Mouse (Mus musculus): ENCODE data around the gene Capn15. TPM values are rescaled to one million over a fixed set of nuclear protein-coding genes. Genes with fewer than 3 reads are reported as not detected.

Capn15 gene
- total RNA-seq, 4 experiments from 2014 or later, result 5.4 to 8.1 (median 6.8) TPM

DNA sequence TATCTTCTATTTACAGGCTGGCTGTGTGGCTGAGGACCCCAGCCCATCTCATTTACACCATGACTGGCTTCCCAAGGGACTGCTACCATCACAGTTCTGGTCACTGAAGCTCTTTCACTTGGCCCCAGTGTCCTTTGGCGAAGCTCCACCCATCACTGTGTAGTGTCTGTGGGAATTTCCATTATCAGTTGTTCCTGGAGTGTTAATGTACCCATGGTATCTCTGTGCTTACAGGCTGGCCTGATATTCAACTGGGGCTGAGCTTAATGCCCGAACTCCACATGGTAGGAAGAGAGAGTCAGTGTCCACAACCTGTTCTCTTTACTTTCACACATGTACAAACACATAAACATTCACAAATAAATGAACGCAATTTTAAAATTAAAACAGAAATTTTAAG, 7.9 kb upstream of the Capn15 start:
- DNase-seq (ENCODE audit: low spot score), result no peak

DNA sequence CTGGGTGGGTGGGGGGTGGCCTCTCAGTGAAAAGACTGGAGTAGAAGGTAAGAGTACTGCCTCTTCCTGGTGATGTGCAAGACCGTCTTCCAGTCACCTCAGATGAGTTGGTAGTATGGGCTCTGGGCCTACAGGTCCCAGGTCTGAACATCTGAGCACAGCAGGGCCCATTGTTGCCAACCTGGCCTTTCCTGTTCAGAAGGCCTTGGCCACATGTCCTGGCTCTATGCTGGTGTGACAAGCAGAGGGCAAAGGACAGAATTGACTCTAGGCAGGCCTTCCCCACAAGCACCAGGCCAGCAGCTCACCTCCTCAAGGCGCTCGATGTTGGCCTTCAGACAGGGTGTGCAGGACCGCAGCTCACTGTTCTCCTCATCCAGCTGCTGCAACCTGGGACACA, 6.7 kb upstream of the Capn15 start:
- DNase-seq (ENCODE audit: low spot score), result no peak

DNA sequence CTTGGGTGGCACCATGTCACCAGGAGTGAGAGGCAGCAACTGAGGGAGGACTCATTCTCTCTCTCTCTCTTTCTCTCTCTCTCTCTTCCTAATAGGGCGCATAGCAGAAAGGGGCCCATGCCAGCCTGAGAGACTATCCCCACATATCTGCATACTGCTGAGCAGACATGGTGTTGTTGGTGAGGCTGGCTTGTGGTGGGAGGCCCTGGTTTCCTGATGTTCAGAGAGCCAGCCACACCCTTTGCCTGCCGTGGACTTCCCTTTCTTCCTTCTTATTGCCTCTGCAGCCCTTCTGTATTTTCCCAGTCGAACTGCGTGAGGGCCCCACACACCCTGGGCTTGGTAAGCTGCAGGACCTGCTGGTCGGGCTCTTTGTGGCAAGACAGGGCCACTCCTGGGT, 4.7 kb upstream of the Capn15 start:
- no peak for DNase-seq (ENCODE audit: low spot score)

DNA sequence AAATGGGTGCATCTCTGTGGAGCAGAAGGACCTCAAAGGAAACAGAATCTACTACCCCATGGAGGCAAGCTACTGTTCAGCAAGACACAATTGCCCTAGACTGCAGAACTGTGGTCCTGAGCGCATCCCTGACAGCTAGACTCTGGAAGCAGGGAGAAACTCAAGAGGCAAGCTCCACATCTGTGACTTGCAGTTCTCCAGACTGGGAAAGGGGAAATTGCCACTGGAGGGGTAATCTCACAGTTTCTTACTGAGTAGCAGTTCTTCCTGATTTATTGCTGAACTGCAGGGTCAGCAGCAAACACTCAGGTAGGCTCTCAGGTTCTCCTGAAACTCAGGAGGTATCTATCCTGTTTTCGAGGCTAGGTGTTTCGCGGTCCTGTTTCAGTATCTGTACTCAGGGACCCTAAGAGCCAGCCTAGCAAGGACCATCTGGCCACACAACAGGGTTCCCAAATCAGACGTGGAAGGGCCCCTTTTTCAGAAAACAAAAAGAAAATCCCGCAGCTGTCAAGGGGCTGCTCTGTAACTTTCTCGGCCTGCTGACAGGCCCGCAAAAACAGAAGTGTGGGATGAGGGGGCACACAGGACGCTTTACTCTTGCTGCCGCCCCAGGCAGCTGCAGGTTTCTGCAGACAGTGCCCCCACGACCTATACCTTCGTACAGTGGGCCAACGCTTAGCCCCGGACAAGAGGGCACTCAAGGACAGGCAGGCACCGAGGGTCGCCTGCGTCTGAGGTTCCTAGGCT, 865 bp downstream of the Capn15 start:
- no peak for DNase-seq (ENCODE audit: low spot score)

DNA sequence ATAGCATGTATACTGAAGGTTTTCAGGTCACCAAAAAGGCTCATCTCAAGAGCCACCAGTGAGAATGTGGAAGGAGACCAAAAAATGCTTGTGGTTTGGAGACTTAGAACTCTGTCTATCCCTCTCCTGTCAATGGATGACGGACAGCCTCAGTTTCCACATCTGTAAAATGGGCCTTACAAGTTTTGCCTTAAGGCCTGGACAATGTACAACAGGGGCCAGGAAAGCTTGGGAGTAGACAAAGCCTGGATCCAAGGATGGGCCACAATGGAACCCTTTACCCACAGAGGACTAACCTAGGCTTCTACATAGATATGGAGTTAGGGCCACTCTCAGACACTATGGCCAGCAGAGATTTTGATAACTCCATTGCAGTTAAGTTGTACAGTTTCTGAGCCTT, 1.5 kb downstream of the Capn15 start:
- DNase-seq (ENCODE audit: low spot score), result no peak

DNA sequence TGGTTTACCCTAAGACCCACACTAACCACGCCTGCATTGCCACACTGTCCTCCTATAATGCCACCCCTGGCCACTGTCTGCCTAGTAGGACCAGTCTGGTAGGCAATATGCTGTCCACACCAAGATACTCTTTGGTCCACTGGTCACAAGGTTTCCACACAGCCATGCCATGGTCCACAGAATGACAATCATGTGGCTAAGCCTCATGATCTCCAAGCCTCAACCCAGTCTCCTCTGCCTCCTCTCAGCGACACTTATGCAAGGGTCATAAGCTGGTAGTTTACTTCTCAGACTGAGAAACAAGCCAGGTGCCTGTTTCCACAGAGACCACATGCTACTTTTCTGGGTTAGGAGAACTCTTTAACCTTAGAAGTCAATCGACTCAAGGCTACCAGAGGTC, 2.7 kb downstream of the Capn15 start:
- no peak for DNase-seq (ENCODE audit: low spot score)

DNA sequence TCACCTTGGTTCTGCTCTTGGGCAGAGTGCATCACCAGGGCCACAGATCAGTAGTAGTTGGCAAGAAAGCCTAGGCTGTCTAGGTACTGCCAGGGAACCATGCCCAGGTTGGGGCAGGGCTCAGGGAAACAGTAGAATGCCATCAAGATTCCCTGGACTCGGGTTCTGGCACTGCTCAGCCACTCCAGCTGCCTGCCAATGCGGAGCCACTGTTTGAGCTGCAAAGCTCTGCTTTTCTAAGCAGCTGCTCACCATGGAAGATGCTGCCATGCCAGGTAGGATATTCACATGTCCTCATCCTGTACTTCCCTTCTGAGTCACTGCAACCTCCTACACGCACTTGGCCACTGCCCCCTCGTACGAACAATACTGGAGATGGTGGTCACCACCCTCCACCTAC, 4.7 kb downstream of the Capn15 start:
- DNase-seq (ENCODE audit: low spot score), result peak; percentile 42

DNA sequence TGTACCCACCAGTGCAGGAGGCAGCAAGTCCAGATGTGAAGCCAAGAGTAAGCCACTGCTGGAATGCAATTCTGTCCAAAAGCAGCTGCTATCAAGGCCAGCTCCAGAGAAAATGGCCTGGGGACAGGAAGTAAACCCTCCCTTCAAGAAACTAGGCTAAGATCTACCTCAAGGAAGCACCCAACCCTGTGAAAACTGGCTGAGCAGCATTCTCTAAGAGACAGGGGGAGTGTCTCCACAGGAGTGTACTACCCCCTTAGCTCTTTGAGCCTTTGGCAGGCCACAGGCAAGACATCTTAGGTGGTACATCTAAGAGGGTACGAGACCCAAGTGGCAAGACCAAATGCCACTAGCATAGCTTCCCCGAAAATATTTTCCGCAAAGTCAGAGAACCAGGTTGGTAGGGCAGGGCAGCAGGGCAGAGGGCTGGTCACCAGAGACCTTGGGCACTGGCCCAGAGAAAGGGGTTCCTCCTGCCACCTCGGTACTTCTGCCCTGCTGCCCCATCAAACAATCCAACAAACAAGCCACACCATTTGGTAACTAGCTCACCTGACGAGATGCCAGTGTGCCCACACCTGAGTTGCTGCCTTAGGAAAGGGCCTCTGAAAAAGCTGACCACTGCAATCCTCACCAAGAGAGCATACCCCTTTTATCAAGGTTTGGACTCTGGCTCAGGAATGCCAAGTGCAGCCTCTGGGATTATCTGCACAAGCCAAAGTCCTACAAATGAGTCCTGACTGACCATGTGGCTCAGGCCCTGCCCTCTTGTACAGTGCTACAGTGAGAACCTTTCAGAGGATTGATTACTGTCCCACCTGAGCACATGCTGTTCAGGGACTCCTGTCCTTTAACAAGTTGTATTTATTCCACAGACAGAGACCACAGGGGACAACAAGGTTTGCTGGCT, 5.5 kb downstream of the Capn15 start:
- DNase-seq (ENCODE audit: low spot score), result no peak

DNA sequence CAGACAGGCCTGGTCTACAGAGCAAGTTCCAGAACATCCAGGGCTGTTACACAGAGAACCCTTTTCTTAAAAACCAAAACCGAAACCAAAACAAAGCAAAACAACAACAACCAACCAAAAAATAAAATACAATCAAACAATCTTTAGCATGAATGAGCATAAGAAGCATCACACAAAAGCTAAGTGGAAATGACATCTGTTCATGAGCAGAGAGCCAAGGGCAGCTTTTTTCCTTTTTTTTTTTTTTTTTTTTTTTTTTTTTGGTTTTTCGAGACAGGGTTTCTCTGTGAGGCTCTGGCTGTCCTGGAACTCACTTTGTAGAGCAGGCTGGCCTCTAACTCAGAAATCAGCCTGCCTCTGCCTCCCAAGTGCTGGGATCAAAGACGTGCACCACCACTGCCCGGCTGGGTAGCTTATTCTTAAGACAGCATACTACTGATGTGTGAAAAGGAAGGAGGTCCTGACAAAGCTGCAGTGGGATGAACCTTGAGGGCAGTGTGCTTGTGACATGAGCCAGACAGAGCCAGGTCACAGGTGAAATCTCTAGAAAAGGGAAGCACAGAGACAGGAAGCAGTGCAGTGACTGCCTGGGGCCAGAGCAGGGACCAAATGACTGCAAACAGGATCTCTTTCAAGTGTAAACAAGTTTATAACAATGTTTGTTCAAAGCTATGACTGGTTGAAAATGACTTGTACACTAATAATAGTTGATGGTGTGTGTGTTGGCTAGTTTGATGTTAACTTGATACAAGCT, 14.5 kb downstream of the Capn15 start:
- DNase-seq (ENCODE audit: low spot score), result no peak

DNA sequence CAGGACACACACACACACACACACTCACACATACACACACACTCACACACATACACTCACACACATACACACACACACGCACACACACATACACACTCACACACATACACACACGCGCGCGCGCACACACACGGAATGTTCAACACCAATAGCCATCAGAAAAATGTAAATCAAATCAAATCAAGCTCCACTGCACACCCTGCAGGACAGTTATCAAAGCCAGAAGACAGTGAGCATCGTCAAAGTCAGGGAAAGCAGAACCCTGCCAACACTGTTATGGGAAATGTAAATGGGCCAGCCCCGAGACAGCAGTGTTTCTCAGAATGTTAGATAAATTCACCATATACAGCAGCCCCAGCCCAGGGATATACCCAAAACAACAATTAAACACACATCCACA, 15.1 kb downstream of the Capn15 start:
- DNase-seq (ENCODE audit: low spot score), result no peak

DNA sequence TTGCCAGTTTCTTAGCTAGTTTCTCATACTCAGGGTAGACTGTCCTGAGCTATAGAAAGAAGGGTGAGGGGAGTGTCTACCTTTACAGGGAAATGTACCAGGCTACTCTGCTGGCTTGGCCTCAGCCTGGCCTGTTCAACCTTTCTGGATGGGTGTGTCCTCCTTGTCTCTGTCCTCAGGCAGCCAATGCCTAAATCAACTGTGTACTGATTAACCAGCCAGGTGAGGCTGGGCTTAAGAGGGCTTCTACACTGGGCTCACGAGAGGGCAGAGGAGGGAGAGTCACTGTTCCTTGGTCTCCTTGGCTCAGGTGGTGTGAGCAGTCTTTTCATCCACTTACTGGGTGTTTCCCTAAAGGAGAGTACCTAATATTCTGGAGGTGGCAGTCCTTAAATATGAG, 17.4 kb downstream of the Capn15 start:
- no peak for DNase-seq (ENCODE audit: low spot score)

DNA sequence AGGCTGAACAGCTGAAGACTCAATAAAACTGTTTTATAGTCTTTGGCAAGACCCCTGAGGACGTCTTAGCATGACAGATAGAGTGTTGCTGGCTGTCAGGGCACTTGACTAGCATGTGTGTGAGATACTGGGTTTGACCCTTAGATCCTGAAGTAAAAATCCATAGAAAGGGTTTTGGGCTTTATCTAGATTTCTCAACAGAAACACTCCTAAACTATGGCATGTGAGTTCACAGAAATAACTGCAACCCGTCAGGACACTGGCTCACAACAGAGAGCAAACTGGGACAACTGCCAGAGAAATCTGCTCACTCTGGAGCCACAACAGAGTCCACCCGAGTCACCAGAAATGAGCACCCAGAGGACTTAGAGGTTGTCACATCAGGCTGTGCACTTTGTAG, 17.9 kb downstream of the Capn15 start:
- peak; percentile 24 for DNase-seq (ENCODE audit: low spot score)

DNA sequence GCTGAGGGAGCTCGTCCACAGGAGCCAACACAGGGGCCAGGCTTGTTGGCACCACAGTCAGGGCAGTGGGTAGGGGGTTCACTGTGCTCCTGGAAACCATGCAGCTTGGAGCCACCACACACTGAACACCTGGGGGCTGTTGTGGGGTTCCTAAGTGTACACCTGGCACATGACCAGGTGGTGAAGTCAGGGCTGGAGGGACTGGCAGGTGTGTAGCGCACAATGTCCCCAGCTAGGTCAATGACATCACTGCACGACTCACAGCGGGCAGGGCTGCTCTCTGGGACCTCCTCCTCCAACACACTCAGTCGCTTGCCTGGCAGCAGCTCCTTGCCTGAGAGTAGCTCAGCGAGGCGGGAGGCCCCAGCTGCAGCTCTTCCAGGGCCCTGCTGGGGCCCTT, 21.3 kb downstream of the Capn15 start:
- DNase-seq (ENCODE audit: low spot score), result no peak

DNA sequence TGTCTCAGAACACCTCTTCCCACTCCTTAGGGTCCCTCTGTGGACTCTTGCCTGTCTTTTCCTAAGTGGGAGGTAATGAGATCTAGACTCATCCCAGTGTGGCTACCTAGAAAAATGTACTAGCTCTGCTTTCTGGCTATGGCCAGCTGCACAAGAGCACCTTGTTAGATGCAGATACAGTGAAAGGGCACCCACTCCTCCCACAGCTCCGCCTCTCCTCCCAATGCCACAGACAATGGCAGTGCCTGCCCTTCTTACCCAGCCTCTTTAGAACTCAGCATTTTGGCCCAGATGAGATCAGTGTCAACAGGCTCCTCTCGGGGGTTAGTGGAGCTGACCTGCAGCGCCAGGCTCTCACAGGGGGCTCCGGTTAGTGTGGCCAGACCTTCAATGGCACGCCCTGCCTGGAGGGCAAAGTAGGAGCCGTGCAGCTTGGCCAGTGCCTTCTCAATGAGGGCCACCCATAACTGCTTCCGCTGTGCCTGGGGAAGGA, 23.1 kb downstream of the Capn15 start:
- no peak for DNase-seq (ENCODE audit: low spot score)

DNA sequence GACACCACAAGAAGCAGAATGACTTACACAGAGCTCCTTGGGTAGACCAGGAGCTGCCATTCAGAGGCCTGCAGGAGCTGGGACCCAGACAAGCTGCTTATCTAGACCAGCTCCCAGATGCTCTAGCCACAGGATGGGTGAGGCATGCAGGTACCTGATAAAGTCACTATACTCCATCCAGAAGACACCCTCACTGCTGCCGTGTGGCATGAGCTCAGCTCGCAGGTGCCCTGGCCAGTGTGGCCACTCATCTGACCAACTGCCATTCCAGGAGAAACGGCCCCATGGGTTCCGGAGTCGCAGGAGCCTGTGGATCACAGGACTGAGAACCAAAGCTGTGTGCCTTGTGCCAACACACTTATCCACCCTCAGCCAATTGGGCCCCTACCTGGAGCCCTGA, 24.0 kb downstream of the Capn15 start:
- no peak for DNase-seq (ENCODE audit: low spot score)

DNA sequence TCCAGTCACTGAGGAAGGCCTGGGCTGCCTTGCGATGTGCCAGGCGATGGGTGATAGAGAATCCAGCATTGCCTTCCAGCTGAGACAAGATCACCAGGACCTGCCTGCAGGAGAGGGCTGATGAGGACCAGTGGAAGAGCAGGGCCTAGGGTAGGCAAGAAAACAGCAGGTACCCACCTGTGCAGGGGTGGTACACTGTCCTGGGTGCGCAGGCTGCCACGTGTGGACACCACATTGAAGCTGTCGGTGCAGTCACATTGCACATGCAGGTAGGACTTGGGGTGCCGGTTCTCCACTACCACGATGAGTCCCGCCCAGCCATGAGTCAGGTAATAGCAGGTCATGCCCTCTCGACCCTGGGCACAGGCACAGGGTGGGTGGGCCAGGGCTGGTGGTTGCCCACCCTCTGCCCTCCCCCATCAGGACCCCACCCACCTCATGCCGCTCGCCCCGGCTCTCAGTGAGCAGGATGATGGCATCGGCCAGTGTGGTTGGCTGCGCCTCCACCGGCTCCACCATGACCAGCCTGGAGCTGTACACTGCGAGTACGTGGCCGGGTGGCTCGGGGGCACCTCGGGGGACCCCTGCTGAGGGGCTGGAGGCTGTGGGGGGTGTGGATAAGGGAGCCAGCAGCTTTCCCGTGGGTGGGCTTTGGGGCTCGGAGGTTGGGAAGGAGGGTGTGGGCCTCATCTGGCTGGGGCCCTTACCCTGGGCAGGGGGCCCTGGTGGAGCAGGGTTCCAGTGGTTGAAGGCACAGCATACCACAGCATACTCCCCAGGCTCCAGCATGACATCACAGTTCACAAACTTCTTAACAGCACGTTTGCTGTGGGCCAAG, 25.7 kb downstream of the Capn15 start:
- no peak for DNase-seq (ENCODE audit: low spot score)

DNA sequence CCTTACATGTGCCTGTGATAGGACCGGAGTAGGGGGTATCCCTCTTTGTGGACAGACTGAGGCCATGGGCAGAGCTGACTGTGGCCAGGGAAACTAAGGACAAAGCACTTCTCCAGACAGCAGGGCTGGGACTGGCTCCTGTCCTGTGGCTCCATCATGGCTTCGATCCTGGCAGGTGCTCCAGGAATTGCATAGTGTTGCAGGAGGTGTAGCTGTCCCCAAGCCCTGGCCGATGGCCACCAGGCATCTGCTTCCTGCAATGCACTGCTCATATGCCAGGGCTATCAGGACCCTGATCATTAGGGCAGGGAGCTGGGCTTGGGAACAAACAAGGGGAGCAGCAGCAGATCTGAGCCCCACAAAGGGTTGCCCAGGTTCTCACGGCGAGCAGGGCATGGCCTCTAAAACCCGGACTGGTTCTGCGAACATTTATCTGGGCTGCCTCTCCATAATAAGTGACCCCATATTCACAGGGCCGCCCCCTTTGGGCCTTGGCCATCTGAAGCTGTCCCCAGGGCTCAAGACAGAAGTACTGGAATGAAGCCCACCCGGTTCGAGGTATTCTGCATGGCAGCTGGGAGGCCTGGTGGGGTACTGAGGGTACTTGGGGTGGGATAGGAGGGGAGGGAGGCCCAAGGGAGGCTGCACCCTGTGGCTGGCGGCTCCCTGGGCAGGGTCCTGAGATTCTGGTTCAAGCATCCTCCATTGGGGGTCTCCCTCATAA, 26.7 kb downstream of the Capn15 start:
- DNase-seq (ENCODE audit: low spot score), result no peak

DNA sequence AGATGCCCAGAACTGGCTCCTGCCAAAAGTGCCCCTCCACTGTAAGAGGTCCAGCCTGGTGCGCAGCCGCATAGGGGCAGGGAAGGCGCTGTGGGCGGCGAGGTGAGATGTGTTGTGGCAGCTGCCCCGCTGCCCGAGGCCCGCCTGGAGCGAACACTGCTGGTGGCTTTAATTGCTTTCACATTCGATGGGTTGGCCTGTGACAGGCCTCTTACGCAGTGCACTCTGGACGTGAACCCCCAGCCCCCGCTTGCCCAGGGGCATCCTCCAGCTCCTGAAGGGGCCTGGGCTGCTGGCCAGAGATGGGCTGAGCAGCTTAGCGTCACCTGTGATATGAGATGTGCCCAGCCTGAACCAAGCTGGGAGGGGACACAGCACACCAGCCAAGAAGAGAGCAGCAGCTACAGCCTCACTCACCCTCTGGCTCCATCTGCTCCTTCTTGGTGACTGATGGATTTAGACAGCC, 28.0 kb downstream of the Capn15 start:
- no peak for DNase-seq (ENCODE audit: low spot score)

DNA sequence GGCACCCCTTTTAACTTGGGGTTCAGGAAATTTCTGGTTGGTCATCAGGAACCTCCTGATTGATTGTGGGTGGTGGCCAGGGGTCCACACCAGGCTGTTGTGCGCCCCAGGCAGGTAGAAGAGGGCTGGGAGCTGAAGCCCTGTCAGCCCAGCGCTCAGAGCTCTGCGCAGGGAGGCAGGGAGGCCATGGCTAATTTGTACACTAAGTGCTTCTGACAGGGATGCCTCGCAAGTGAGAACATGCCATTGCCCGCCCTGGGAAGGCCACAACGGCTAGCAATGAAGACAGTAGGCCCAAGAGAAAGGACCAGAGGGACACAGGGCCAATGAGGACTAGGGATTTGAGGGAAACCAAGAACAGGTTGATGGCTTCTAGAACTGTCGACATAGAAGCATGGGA, 29.0 kb downstream of the Capn15 start:
- no peak for DNase-seq (ENCODE audit: low spot score)

DNA sequence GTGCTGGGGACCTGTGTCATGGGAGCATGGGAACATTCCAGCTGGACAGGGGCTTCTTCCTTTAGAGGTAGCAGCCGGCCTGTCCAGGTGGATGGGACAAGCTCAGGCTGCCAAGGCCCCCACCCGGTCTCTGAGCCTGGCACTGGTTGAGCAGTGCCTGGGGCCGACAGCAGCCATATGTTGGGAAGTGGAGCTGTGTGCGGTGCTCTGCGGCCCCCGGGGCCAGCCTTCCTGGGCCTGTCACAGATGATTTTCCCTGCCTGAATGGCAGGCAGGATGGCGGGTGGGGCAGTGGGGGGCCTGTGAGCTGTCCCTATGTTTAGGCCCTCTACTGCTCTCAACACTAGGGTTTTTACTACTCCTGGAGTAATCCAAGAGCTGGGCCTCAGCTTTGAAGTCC, 29.4 kb downstream of the Capn15 start:
- no peak for DNase-seq (ENCODE audit: low spot score)

Data from heart, adult 8-10 months (tissue).